Mouse (Mus musculus) WW6 (cell line): ENCODE measurements around the gene Unc13d.
"Not testable (repeated sequence)": the region's sequence is repeated elsewhere in the genome, so short reads cannot be mapped to it uniquely, and the experiment has no call there.

Source experiments
- DNase-seq: peaks from one replicate; pipeline ENCODE4 v3.0.0-alpha.2; 2013; ENCODE audit warnings: low read depth, low spot score

Gene Unc13d

GRCm38 (mm10) chr11:116077446-116078204 is at the start of gene Unc13d:
TSS of gene Unc13d (minus strand) at chr11:116077961.
- DNase-seq, result no peak

GRCm38 (mm10) chr11:116126261-116126660 is 48.5 kb upstream of the Unc13d start:
- no peak for DNase-seq

GRCm38 (mm10) chr11:116121731-116122245 is 44.0 kb upstream of the Unc13d start:
- DNase-seq, result not testable (repeated sequence)

GRCm38 (mm10) chr11:116117819-116118218 is 40.1 kb upstream of the Unc13d start:
- DNase-seq, result no peak

- DNase-seq, result no peak
Observed at GRCm38 (mm10) chr11:116117241-116117640, 39.5 kb upstream of the Unc13d start.

- no peak for DNase-seq
Observed at GRCm38 (mm10) chr11:116111611-116112203, 33.9 kb upstream of the Unc13d start.

- no peak for DNase-seq
Observed at GRCm38 (mm10) chr11:116111067-116111466, 33.3 kb upstream of the Unc13d start.

GRCm38 (mm10) chr11:116110540-116110939 is 32.8 kb upstream of the Unc13d start:
- DNase-seq, result no peak

- no peak for DNase-seq
Observed at GRCm38 (mm10) chr11:116110131-116110530, 32.4 kb upstream of the Unc13d start.

GRCm38 (mm10) chr11:116109441-116110081 is 31.8 kb upstream of the Unc13d start:
- DNase-seq, result no peak

- DNase-seq, result no peak
Observed at GRCm38 (mm10) chr11:116108464-116109137, 30.8 kb upstream of the Unc13d start.

- no peak for DNase-seq
Observed at GRCm38 (mm10) chr11:116107777-116108285, 30.1 kb upstream of the Unc13d start.

- DNase-seq, result no peak
Observed at GRCm38 (mm10) chr11:116106963-116107776, 29.4 kb upstream of the Unc13d start.

- no peak for DNase-seq
Observed at GRCm38 (mm10) chr11:116106154-116106962, 28.6 kb upstream of the Unc13d start.

GRCm38 (mm10) chr11:116105065-116105464 is 27.3 kb upstream of the Unc13d start:
- no peak for DNase-seq

- no peak for DNase-seq
Observed at GRCm38 (mm10) chr11:116104006-116104646, 26.4 kb upstream of the Unc13d start.

GRCm38 (mm10) chr11:116103572-116103971 is 25.8 kb upstream of the Unc13d start:
- no peak for DNase-seq

- no peak for DNase-seq
Observed at GRCm38 (mm10) chr11:116102472-116102871, 24.7 kb upstream of the Unc13d start.

- no peak for DNase-seq
Observed at GRCm38 (mm10) chr11:116101931-116102381, 24.2 kb upstream of the Unc13d start.
